Mouse (Mus musculus): ENCODE results near the gene Myoc. TPM values are rescaled to one million over a fixed set of nuclear protein-coding genes. Genes with fewer than 3 reads are reported as not detected.
A peak's percentile ranks its signal among the peaks of the same experiment; 100 is the strongest.

Gene Myoc
- not detected in 2 replicates for polyA plus RNA-seq (2016; fragmentation: Nextera tagmentation; extraction: Ambion mirVana)

GRCm38 (mm10) chr1:162639051-162639750 lies at the start of gene Myoc:
Gene Myoc, plus strand, starts transcription at chr1:162639155.
- H3K4me3 ChIP-seq, result no peak within 1 kb of the TSS
- no peaks in the 10 kb centered on the region for H3K9me3 ChIP-seq
- WGBS, result 85% methylated on average over 10 of the region's 10 CpGs
- H3K27me3 ChIP-seq (replicated peaks; ENCODE audit: low read depth, poor library complexity, severe bottlenecking), result no peaks in the 10 kb centered on the region
- H3K4me1 ChIP-seq, result peaks cover 22% of the 10 kb centered on the region
- no peak within 1 kb of the TSS for H3K27ac ChIP-seq (replicated peaks)
- H3K36me3 ChIP-seq (replicated peaks), result no peaks in the 10 kb centered on the region
- no peak for DNase-seq (ENCODE audit: low spot score)

- H3K4me3 ChIP-seq, result no peak overlapping the region
- no peaks in the 10 kb centered on the region for H3K9me3 ChIP-seq
- peaks cover 23% of the 10 kb centered on the region for H3K36me3 ChIP-seq (replicated peaks)
- H3K27ac ChIP-seq (replicated peaks), result peak overlapping the region; percentile 36; the same call in 1 of the 2 replicates
- WGBS, result 7% methylated on average over 9 of the region's 9 CpGs
- H3K27me3 ChIP-seq (replicated peaks; ENCODE audit: low read depth, poor library complexity, severe bottlenecking), result no peaks in the 10 kb centered on the region
- DNase-seq (ENCODE audit: low spot score), result peak; percentile 79
- peaks cover 8% of the 10 kb centered on the region for H3K4me1 ChIP-seq
Observed at GRCm38 (mm10) chr1:162589443-162589842, 49.5 kb upstream of the Myoc start.

GRCm38 (mm10) chr1:162590415-162590997 lies 48.4 kb upstream of the Myoc start:
- WGBS, result 80% methylated on average over 8 of the region's 8 CpGs
- H3K27ac ChIP-seq (replicated peaks), result no peak overlapping the region
- peaks cover 21% of the 10 kb centered on the region for H3K36me3 ChIP-seq (replicated peaks)
- H3K9me3 ChIP-seq, result no peaks in the 10 kb centered on the region
- no peaks in the 10 kb centered on the region for H3K27me3 ChIP-seq (replicated peaks; ENCODE audit: low read depth, poor library complexity, severe bottlenecking)
- peaks cover 8% of the 10 kb centered on the region for H3K4me1 ChIP-seq
- H3K4me3 ChIP-seq, result no peak overlapping the region
- no peak for DNase-seq (ENCODE audit: low spot score)

DNA sequence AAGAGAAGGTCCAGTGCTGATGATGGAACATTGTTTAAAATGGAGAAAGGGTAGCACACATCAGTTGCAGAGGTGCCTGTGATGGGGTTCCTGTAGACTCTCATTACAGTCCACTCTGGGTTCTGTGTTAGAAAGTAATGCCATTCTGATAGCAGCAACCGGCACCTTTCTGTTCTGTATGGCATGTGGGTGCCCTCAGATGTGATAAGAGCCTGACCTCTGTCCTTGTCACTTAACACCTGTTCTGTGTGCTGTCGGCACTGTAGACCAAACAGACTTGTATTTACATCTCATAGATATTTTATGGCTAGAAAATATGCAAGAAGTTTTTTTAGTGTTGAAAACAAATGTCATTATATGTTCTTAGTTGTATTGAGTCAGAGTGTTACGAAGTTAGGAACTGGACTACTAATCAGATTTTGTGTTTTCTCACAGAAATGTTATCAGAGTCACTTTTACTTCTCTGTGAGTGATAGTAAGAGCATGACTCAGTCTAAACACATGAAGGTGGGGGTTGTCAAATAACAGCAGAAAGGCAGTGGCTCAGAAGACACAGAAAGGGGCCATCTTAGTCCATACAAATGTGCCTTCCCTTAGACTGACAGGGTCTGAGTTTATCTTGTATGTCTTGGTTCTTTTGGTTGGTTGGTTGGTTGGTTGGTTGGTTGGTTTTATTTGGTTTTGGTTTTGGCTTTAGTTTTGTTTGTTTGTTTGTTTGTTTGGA lies 41.4 kb upstream of the Myoc start:
- 86% methylated on average over 3 of the region's 3 CpGs for whole genome bisulfite sequencing
- H3K4me3 ChIP-seq, result no peak overlapping the region
- H3K27ac ChIP-seq (replicated peaks), result no peak overlapping the region
- DNase-seq (ENCODE audit: low spot score), result no peak
- H3K9me3 ChIP-seq, result no peaks in the 10 kb centered on the region
- H3K4me1 ChIP-seq, result no peaks in the 10 kb centered on the region
- H3K27me3 ChIP-seq (replicated peaks; ENCODE audit: low read depth, poor library complexity, severe bottlenecking), result no peaks in the 10 kb centered on the region
- H3K36me3 ChIP-seq (replicated peaks), result peaks cover 43% of the 10 kb centered on the region

DNA sequence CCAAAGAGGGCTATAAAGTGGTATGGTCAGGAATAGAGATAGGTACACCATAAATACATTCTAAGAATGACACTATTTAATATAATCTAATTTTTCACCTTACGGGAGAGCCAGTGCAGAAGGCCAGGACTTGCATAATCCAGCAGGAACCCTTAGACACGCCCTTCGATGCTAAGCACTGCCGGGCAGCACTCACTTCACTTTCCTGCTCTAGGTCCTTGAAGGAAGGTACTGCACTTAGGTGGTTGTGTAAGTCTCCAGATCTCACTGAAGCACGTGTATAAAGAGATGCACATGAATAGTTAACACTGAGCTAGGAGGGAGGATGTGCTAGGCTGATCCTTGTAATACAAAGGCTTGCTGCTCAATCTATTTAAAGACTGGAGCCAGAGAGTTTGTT lies 39.3 kb upstream of the Myoc start:
- H3K27me3 ChIP-seq (replicated peaks; ENCODE audit: low read depth, poor library complexity, severe bottlenecking), result no peaks in the 10 kb centered on the region
- H3K4me3 ChIP-seq, result no peak overlapping the region
- H3K27ac ChIP-seq (replicated peaks), result no peak overlapping the region
- WGBS, result 93% methylated on average over 5 of the region's 5 CpGs
- H3K9me3 ChIP-seq, result no peaks in the 10 kb centered on the region
- no peaks in the 10 kb centered on the region for H3K4me1 ChIP-seq
- no peak for DNase-seq (ENCODE audit: low spot score)
- H3K36me3 ChIP-seq (replicated peaks), result peaks cover 50% of the 10 kb centered on the region

- Histone ChIP-seq H3K4me3 (no peak overlapping the region), H3K27ac (replicated peaks) (no peak overlapping the region), H3K27me3 (replicated peaks; ENCODE audit: low read depth, poor library complexity, severe bottlenecking) (no peaks in the 10 kb centered on the region), H3K36me3 (replicated peaks) (peaks cover 43% of the 10 kb centered on the region), H3K4me1 (no peaks in the 10 kb centered on the region), H3K9me3 (no peaks in the 10 kb centered on the region)
- no peak for DNase-seq (ENCODE audit: low spot score)
- 85% methylated on average over 4 of the region's 4 CpGs for WGBS
Observed at GRCm38 (mm10) chr1:162601288-162601687, 37.7 kb upstream of the Myoc start.

GRCm38 (mm10) chr1:162608127-162608526 lies 30.8 kb upstream of the Myoc start:
- 14% methylated on average over 1 of the region's 1 CpGs for WGBS
- Histone ChIP-seq H3K27ac (replicated peaks) (no peak overlapping the region), H3K27me3 (replicated peaks; ENCODE audit: low read depth, poor library complexity, severe bottlenecking) (no peaks in the 10 kb centered on the region), H3K4me3 (no peak overlapping the region), H3K4me1 (peaks cover 5% of the 10 kb centered on the region), H3K9me3 (no peaks in the 10 kb centered on the region), H3K36me3 (replicated peaks) (peaks cover 7% of the 10 kb centered on the region)
- DNase-seq (ENCODE audit: low spot score), result no peak

DNA sequence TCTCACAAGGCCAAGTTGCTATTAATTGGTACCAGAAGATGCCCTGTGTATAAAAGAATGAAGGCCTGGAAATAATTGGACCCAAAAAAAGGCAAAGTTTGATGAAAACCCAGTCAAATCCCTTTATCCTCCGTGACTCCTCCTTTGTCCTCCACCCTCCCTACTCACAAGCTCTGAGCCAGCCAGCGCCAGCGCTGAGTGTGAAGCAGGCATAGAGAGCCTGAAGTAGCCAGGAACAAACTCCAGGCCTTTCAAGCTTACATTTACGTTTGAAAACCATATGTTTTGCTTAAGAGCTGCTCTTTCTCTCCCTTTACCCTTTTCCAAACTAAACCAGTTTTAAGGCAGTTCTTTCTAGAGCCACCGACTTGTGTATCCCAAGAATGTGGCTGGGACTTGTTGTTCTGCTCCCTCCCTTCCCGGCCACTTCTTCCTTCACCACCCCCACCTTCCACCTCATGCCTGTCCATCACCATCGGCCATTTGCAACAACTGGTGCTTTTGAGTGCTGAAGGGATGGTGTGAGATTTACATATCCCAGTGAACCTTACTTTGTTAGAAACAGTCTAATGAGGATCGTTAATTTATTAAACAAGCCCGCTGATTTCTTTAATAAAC lies 29.2 kb upstream of the Myoc start:
- no peak overlapping the region for H3K4me3 ChIP-seq
- H3K27ac ChIP-seq (replicated peaks), result no peak overlapping the region
- no peaks in the 10 kb centered on the region for H3K36me3 ChIP-seq (replicated peaks)
- no peak for DNase-seq (ENCODE audit: low spot score)
- peaks cover 5% of the 10 kb centered on the region for H3K4me1 ChIP-seq
- whole genome bisulfite sequencing, result 43% methylated on average over 9 of the region's 9 CpGs
- no peaks in the 10 kb centered on the region for H3K27me3 ChIP-seq (replicated peaks; ENCODE audit: low read depth, poor library complexity, severe bottlenecking)
- no peaks in the 10 kb centered on the region for H3K9me3 ChIP-seq

DNA sequence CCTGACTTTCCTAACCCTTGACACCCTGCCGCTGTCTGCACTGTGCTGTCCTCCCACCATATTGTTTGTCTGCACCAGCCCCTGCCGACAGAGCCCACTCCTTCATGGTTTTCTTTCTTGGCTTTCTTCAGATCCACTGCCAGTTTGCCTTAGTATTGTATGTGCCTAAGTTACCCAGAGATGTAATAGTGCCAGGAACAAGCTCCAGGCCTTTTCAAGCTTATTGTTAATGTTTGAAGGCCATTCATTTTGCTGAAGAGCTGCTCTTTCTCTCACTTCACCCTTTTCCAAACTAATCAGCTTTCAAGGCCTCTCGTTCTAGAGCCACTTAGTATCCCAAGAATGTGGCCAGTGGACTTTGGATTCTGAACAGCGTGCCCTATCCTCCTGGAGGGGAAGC lies 27.8 kb upstream of the Myoc start:
- Histone ChIP-seq H3K4me3 (no peak overlapping the region), H3K36me3 (replicated peaks) (no peaks in the 10 kb centered on the region), H3K4me1 (peaks cover 5% of the 10 kb centered on the region), H3K9me3 (no peaks in the 10 kb centered on the region), H3K27ac (replicated peaks) (no peak overlapping the region), H3K27me3 (replicated peaks; ENCODE audit: low read depth, poor library complexity, severe bottlenecking) (no peaks in the 10 kb centered on the region)
- DNase-seq (ENCODE audit: low spot score), result no peak
- 68% methylated on average over 4 of the region's 4 CpGs for WGBS

DNA sequence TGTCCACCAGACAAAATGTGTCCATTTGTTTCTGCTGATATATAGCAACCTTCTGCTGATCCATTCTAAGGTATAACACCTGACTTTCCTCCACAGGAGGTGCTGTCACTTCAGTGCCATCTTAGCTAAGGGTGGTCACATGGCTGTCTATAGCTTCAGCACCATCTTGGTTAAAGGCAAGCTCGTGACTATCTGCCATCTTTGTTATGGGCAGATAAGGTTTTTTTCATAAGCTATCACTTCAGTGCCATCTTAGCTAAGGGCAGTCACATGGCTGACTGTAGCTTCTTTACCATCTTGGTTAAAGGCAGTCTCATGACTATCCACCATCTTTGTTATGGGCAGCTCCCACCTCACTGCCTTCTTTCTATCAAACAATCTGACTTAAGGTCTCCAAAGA lies 23.4 kb upstream of the Myoc start:
- Histone ChIP-seq H3K4me3 (no peak overlapping the region), H3K27me3 (replicated peaks; ENCODE audit: low read depth, poor library complexity, severe bottlenecking) (no peaks in the 10 kb centered on the region), H3K27ac (replicated peaks) (no peak overlapping the region), H3K9me3 (no peaks in the 10 kb centered on the region), H3K4me1 (no peaks in the 10 kb centered on the region), H3K36me3 (replicated peaks) (no peaks in the 10 kb centered on the region)
- DNase-seq (ENCODE audit: low spot score), result no peak
- WGBS, result 87% methylated on average over 1 of the region's 1 CpGs

- no peak overlapping the region for H3K4me3 ChIP-seq
- no peak for DNase-seq (ENCODE audit: low spot score)
- no peaks in the 10 kb centered on the region for H3K9me3 ChIP-seq
- H3K4me1 ChIP-seq, result peaks cover 7% of the 10 kb centered on the region
- H3K27me3 ChIP-seq (replicated peaks; ENCODE audit: low read depth, poor library complexity, severe bottlenecking), result no peaks in the 10 kb centered on the region
- 68% methylated on average over 4 of the region's 4 CpGs for WGBS
- no peaks in the 10 kb centered on the region for H3K36me3 ChIP-seq (replicated peaks)
- H3K27ac ChIP-seq (replicated peaks), result no peak overlapping the region
Observed at GRCm38 (mm10) chr1:162620487-162620886, 18.5 kb upstream of the Myoc start.

DNA sequence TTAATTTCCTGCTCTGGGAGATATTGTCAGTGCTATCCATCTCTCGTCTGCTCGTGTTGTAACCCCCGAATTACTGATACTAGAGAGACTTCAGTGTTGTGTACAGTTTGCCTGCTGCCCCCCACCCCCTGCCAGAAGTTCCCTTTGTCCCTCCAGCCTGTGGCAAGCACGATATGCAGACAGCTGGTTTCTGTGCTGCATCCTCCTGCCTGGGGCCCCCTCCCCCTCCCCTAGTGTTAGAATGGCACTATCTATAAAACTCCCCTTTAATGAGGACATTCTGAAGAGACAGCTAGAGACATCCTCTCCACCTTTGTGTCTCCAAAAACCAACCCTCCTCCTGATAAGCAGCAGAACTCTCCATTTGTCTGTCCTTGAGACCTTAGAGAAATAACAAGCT lies 15.1 kb upstream of the Myoc start:
- H3K9me3 ChIP-seq, result no peaks in the 10 kb centered on the region
- no peak for DNase-seq (ENCODE audit: low spot score)
- no peak overlapping the region for H3K4me3 ChIP-seq
- peaks cover 7% of the 10 kb centered on the region for H3K4me1 ChIP-seq
- 48% methylated on average over 4 of the region's 4 CpGs for WGBS
- no peaks in the 10 kb centered on the region for H3K27me3 ChIP-seq (replicated peaks; ENCODE audit: low read depth, poor library complexity, severe bottlenecking)
- no peak overlapping the region for H3K27ac ChIP-seq (replicated peaks)
- no peaks in the 10 kb centered on the region for H3K36me3 ChIP-seq (replicated peaks)

Measured in embryonic facial prominence, embryonic 10.5 days (tissue).